Mouse (Mus musculus) macrophage (primary cell): ENCODE data around the gene Wdfy4. TPM values are rescaled to one million over a fixed set of nuclear protein-coding genes. Genes with fewer than 3 reads are reported as not detected.

Experiments used
- H3K27ac ChIP-seq: fragments of 350-480 bp; formaldehyde crosslinking; 2 replicates; pipeline ENCODE4 v1.9.0; 2021
- H3K36me3 ChIP-seq: fragments of 350-480 bp; formaldehyde crosslinking; 2 replicates; pipeline ENCODE4 v1.9.0; 2021; ENCODE audit errors: inconsistent target
- H3K4me3 ChIP-seq: fragments of 350-480 bp; formaldehyde crosslinking; 2 replicates; pipeline ENCODE4 v1.9.0; 2021; ENCODE audit errors: inconsistent target
- H3K79me2 ChIP-seq: fragments of 350-480 bp; formaldehyde crosslinking; 2 replicates; pipeline ENCODE4 v1.9.0; 2021; ENCODE audit errors: inconsistent target
- WGBS: methylation state at CpG from one replicate; pipeline ENCODE4 v1.1.7; 2026; ENCODE audit warnings: inconsistent platforms; ENCODE audit not compliant: missing documents; 5-methylcytosine and 5-hydroxymethylcytosine counted together
- polyA plus RNA-seq: library from polyadenylated mRNA; stranded (reverse); fragments of 250-400 nt; gene quantifications from 3 replicates; pipeline ENCODE4 v1.2.4, GENCODE M21; 2018; ENCODE audit warnings: inconsistent platforms

The Wdfy4 gene
- polyA plus RNA-seq, 1 experiment from 2014 or later: 58.1 TPM

DNA sequence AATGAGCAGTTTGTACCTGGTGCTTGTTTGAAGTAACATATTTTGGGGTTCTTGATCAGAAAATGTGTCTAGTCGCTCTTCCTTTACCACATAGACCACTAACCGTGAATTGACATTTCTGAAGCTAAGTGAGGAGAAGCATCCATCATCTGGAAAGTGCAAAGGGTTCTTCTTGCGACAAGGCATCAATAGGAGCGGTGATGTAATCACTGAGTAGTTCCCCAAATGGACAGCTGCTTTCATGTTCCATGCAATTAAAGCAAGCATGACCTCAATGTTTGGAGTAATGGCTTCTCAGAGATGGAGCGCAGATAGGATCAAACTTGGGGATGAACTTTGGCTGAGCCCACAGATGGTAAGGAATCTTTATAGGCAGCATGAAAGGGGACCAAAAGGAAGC is 246.1 kb downstream of the Wdfy4 start:
- Histone ChIP-seq H3K79me2 (no peaks in the 10 kb centered on the region), H3K4me3 (no peak overlapping the region), H3K27ac (no peak overlapping the region), H3K36me3 (no peaks in the 10 kb centered on the region)
- 37% methylated on average over 5 of the region's 5 CpGs for WGBS

DNA sequence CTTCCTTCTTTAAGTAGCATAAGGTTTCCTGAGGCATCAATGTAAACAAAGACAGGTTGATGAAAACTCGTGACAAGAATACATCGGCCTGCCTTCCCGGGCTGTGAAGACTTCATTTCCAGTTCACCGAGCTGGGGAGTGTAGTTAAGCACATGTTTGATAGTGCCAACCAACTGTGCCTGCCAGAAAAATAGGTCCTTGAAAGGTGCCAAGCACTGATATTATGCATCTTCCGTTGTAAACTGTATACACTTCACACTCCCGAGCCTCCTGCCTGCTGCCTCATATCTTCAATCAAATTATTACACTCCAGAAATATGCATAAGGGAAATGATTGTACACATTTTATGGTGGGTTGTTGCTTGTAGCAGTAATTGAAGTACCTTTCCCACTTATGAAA is 251.2 kb downstream of the Wdfy4 start:
- whole genome bisulfite sequencing: 81% methylated on average over 6 of the region's 6 CpGs
- no peaks in the 10 kb centered on the region for H3K36me3 ChIP-seq
- H3K4me3 ChIP-seq: no peak overlapping the region
- H3K27ac ChIP-seq: no peak overlapping the region
- H3K79me2 ChIP-seq: no peaks in the 10 kb centered on the region

DNA sequence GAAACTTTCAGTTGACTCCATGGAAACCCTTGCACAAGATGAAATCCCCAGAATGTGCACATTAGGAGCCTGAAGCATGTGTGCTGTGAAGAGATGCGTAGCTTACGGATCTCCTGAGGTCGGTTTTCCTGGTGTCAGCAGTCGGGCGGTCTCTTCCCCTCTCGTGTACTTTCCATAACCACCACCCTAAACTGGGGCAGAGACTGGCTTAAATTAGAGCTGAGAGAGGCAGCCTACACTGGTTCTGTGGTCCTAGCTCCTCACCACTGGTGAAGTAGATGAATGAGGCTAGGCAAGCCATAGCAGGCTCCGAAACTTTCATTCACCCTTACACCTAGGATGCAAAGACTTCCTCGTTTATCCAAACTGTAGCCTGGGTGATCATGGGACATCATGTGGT is 253.1 kb downstream of the Wdfy4 start:
- Histone ChIP-seq H3K36me3 (no peaks in the 10 kb centered on the region), H3K4me3 (no peak overlapping the region), H3K27ac (no peak overlapping the region), H3K79me2 (no peaks in the 10 kb centered on the region)
- WGBS: 54% methylated on average over 8 of the region's 8 CpGs

DNA sequence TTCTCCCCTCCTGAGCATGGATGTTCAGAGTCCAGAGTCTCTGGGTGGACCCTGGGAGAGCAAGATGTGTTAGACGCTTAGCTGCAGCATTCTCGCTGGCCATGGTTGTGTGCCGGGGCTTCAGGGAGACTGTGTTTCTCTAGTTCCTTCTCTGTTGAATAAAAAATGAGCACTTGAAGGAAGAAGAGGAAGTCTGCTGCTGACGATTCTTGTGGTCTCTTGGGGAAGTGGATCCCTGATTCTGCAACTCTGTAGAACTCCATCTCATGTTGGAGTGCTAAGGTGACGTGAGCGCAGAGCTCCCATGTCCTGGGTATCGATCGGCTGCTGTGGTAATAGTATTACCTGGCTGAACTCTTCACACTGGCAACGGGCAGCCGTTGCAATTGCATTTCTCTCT is 253.6 kb downstream of the Wdfy4 start:
- H3K36me3 ChIP-seq: no peaks in the 10 kb centered on the region
- no peak overlapping the region for H3K4me3 ChIP-seq
- 3% methylated on average over 10 of the region's 10 CpGs for WGBS
- no peak overlapping the region for H3K27ac ChIP-seq
- no peaks in the 10 kb centered on the region for H3K79me2 ChIP-seq

DNA sequence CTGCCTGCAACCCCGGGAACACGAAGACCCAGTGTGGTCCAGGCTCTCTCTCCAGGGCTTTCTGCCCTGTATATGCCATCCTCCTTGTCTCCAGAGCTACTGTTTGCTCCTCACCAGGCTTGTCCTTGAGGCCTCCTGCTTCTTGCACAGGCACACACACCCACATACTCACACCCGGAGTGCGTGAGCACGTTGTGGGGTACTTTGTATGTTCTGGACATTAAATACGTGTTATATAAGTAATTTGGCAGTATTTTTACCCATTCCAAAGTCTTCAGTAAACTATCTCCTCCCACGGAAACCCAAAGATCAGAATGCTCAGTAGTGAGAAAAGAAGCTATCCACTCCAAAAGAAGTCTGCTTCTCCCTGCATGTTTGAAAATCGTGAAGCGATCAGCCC is 261.4 kb downstream of the Wdfy4 start:
- no peaks in the 10 kb centered on the region for H3K79me2 ChIP-seq
- H3K4me3 ChIP-seq: no peak overlapping the region
- 93% methylated on average over 9 of the region's 9 CpGs for WGBS
- no peak overlapping the region for H3K27ac ChIP-seq
- no peaks in the 10 kb centered on the region for H3K36me3 ChIP-seq

DNA sequence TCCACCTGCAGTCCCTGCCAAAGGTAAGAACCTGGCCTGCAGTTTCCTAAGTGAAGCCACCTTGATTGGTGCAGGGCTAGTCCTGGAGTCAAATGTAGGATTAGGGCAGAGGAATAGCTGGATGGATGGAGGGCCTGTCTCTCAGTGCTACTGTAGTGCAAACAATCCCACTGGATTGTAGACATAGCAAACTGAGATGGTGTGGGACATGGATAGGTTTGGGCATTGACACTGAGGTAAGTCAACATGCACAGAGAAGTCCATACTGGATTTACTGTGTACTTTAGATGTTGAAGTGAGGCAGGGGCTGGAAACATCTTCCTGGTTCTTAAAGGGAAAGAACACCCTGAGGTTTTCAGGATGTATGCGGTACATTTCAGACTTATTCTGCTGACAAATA is 267.4 kb downstream of the Wdfy4 start:
- Histone ChIP-seq H3K36me3 (no peaks in the 10 kb centered on the region), H3K4me3 (no peak overlapping the region), H3K79me2 (no peaks in the 10 kb centered on the region), H3K27ac (no peak overlapping the region)
- WGBS: 100% methylated on average over 1 of the region's 1 CpGs

DNA sequence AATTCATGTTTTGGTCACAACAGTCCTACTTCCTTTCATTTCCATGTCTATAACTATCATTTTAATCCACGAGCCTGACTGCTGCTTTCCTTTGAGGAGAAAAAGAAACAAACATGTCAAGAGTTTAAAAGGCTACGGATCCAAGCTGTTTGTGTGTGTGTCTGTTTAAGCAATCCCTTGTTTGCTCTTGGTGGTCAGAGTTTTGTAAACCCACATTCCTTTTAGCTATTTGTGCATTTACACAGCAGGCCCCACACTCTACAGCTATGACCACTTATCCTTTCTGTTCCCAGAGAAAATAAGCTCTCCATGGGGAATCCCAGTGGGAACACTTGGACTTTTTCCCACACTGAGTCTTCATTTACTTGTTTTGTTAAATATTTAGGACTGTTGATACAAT is 269.9 kb downstream of the Wdfy4 start:
- Histone ChIP-seq H3K4me3 (no peak overlapping the region), H3K36me3 (no peaks in the 10 kb centered on the region), H3K27ac (no peak overlapping the region), H3K79me2 (no peaks in the 10 kb centered on the region)
- 84% methylated on average over 2 of the region's 2 CpGs for WGBS

DNA sequence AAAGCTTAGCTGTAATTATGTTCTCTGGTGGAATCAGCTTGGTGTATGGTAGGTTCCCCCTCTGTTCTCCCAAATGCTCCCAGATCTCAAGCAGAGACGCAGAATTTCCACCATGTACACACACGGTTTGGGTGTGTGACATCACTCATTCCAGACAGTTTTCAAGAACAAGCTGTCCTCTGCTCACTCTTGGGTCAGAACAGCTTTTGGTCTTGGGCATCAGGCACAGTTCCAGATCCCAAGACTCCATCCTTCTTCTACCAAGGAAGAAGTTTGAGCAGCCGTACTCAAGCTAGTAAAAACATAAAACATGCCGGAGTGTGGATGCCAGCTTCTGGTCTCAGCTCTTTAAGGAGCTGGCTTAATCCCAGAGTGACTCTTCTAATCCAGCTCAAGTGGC is 274.1 kb downstream of the Wdfy4 start:
- no peaks in the 10 kb centered on the region for H3K79me2 ChIP-seq
- 92% methylated on average over 4 of the region's 4 CpGs for WGBS
- H3K27ac ChIP-seq: no peak overlapping the region
- H3K36me3 ChIP-seq: no peaks in the 10 kb centered on the region
- no peak overlapping the region for H3K4me3 ChIP-seq

Other genes with a start within 250 kb of the Wdfy4 start
- not detected in 3 replicates for gene Lrrc18, start 194.1 kb downstream of the Wdfy4 start, polyA plus RNA-seq
- gene Arhgap22, start 28.5 kb upstream of the Wdfy4 start, polyA plus RNA-seq: 16.5 to 44.1 TPM (median 21.1 TPM) in 3 replicates